Mouse (Mus musculus) MEL (cell line): ENCODE measurements around the gene Dda1.

Experiments used
- CTCF ChIP-seq, 3 experiments: IDR thresholded peaks in 2 of 3; conservative IDR thresholded peaks in 1 of 3; 2 replicates each; pipeline ENCODE4 v1.5.1; 2011 to 2012; ENCODE audit warnings: low read length in 3 of 3, low read depth in 2 of 3, mild to moderate bottlenecking in 2 of 3, improper control_type of control experiment in 1 of 3, inconsistent platforms in 1 of 3, mixed read lengths in 1 of 3, moderate library complexity in 1 of 3; ENCODE audit not compliant: control insufficient read depth in 1 of 3, insufficient read depth in 1 of 3, poor library complexity in 1 of 3, severe bottlenecking in 1 of 3
- ETS1 ChIP-seq: IDR thresholded peaks from 2 replicates; pipeline ENCODE4 v1.6.1; 2012; ENCODE audit warnings: low read depth, mild to moderate bottlenecking, inconsistent platforms, low read length, improper control_type of control experiment, moderate library complexity
- MAFK ChIP-seq: IDR thresholded peaks from 2 replicates; pipeline ENCODE4 v1.6.1; 2011; ENCODE audit warnings: low read depth, mild to moderate bottlenecking, low read length, improper control_type of control experiment, borderline replicate concordance
- MAX ChIP-seq: IDR thresholded peaks from 2 replicates; pipeline ENCODE4 v1.6.1; 2011; ENCODE audit warnings: low read length, improper control_type of control experiment
- NELFE ChIP-seq: IDR thresholded peaks from 2 replicates; pipeline ENCODE4 v1.6.1; 2011; ENCODE audit warnings: low read depth, low read length, improper control_type of control experiment
- POLR2A ChIP-seq, 2 experiments: IDR thresholded peaks; 2 replicates each; pipeline ENCODE4 v1.6.1; 2011 to 2012; ENCODE audit warnings: low read length in 2 of 2, mild to moderate bottlenecking in 2 of 2, control low read depth in 1 of 2, improper control_type of control experiment in 1 of 2, low read depth in 1 of 2, moderate library complexity in 1 of 2; ENCODE audit not compliant: control insufficient read depth in 1 of 2, insufficient read depth in 1 of 2, poor library complexity in 1 of 2
- TAL1 ChIP-seq: IDR thresholded peaks from 2 replicates; pipeline ENCODE4 v1.6.1; 2012; ENCODE audit warnings: mild to moderate bottlenecking, inconsistent platforms, low read length, moderate library complexity, mixed read lengths

- TF ChIP-seq POLR2A (IDR thresholded peaks at IDR 0.05; ENCODE audit: control insufficient read depth in 1 of 2, insufficient read depth in 1 of 2, low read depth in 1 of 2, low read length in 2 of 2, poor library complexity in 1 of 2) = no peak
- TF ChIP-seq NELFE = no peak
- TF ChIP-seq MAFK = no peak
- no peak for TF ChIP-seq CTCF (IDR thresholded peaks at IDR 0.05 in 2 of 3, conservative IDR thresholded peaks at IDR 0.05 in 1 of 3; ENCODE audit: control insufficient read depth in 1 of 3, insufficient read depth in 1 of 3, low read depth in 2 of 3, low read length in 3 of 3, poor library complexity in 1 of 3, severe bottlenecking in 1 of 3)
- TF ChIP-seq MAX = no peak
- no peak for TF ChIP-seq ETS1
- TF ChIP-seq TAL1 = no peak
Measured at GRCm38 (mm10) chr8:71469411-71469810, 412 bp downstream of the Dda1 start.
